ENCODE assay signal across 8 mouse cellular contexts in genomic region chr5:128953278-128954070, GRCm38 (mm10). TPM values are rescaled to one million over a fixed set of nuclear protein-coding genes. Genes with fewer than 3 reads are reported as not detected.
DNase-seq lines count a peak whose midpoint lies in the region; ATAC-seq lines count a peak whose summit lies in the region.

TSS of gene Rimbp2 (minus strand) at chr5:128953486.

- peak; percentile 84; the same call in 1 of the 2 replicates for ATAC-seq in kidney, embryonic 16.5 days (ENCODE audit: low FRiP score, low TSS enrichment)
- peak; percentile 40; the same call in 1 of the 2 replicates for ATAC-seq in embryonic facial prominence, embryonic 11.5 days (replicated peaks; ENCODE audit: insufficient number of reproducible peaks, low FRiP score, low TSS enrichment, low read depth)
- peak; percentile 84 for ATAC-seq in hindbrain, embryonic 16.5 days
- no peak for ATAC-seq in liver, embryonic 11.5 days (replicated peaks; ENCODE audit: low FRiP score)
- ATAC-seq in erythroid progenitor cell, adult 5-6 weeks (replicated peaks; ENCODE audit: low FRiP score, poor library complexity, severe bottlenecking) = no peak

- 0 out of 2 replicates have a peak within 1 kb of the TSS, but pooled peaks have one; percentile 8 for H3K9ac ChIP-seq in kidney, embryonic 16.5 days (replicated peaks; ENCODE audit: low read length)
- peak within 1 kb of the TSS; percentile 60 for H3K9ac ChIP-seq in embryonic facial prominence, embryonic 11.5 days (replicated peaks; ENCODE audit: low read length)
- peak within 1 kb of the TSS; percentile 75 for H3K9ac ChIP-seq in hindbrain, embryonic 16.5 days (ENCODE audit: low read depth, low read length)
- H3K9ac ChIP-seq in liver, embryonic 11.5 days (ENCODE audit: low read depth, low read length) = no peak within 1 kb of the TSS

- H3K27ac ChIP-seq in kidney, embryonic 16.5 days (ENCODE audit: low read length) = no peak within 1 kb of the TSS
- H3K27ac ChIP-seq in embryonic facial prominence, embryonic 11.5 days (replicated peaks; ENCODE audit: low read depth, low read length) = no peak within 1 kb of the TSS
- peak within 1 kb of the TSS; percentile 83 for H3K27ac ChIP-seq in hindbrain, embryonic 16.5 days (ENCODE audit: low read depth, low read length)
- H3K27ac ChIP-seq in liver, embryonic 11.5 days (ENCODE audit: low read depth, low read length) = no peak within 1 kb of the TSS

- DNase-seq in kidney, postnatal 14 days = no peak
- peak; percentile 79 for DNase-seq in embryonic facial prominence, embryonic 11.5 days (ENCODE audit: low spot score)
- peak; percentile 40 for DNase-seq in liver, embryonic 11.5 days (ENCODE audit: low spot score)
- DNase-seq in right cerebral cortex, postnatal 36 days (ENCODE audit: low spot score in 2 of 2) = peak; percentile 57 to 77
- DNase-seq in urinary bladder, postnatal 4 days (ENCODE audit: low spot score in 2 of 2) = no peak

- peak within 1 kb of the TSS; percentile 66 for H3K4me2 ChIP-seq in kidney, embryonic 16.5 days (replicated peaks; ENCODE audit: low read depth, low read length)
- H3K4me2 ChIP-seq in embryonic facial prominence, embryonic 11.5 days (ENCODE audit: low read depth, low read length) = peak within 1 kb of the TSS; percentile 86
- peak within 1 kb of the TSS; percentile 67 for H3K4me2 ChIP-seq in hindbrain, embryonic 16.5 days (ENCODE audit: low read length)
- peak within 1 kb of the TSS; percentile 66 for H3K4me2 ChIP-seq in liver, embryonic 11.5 days

- H3K27me3 ChIP-seq in kidney, embryonic 16.5 days (ENCODE audit: insufficient read depth, low read length) = peaks cover 15% of the 10 kb centered on the region
- H3K27me3 ChIP-seq in embryonic facial prominence, embryonic 11.5 days (ENCODE audit: control insufficient read depth, insufficient read depth, low read length) = peaks cover 3% of the 10 kb centered on the region; the same call in 1 of the 2 replicates
- no peaks in the 10 kb centered on the region for H3K27me3 ChIP-seq in hindbrain, embryonic 16.5 days (replicated peaks; ENCODE audit: control insufficient read depth, insufficient read depth, low read length)
- peaks cover 15% of the 10 kb centered on the region for H3K27me3 ChIP-seq in liver, embryonic 11.5 days (replicated peaks; ENCODE audit: control insufficient read depth, insufficient read depth, low read length)

- H3K4me1 ChIP-seq in kidney, embryonic 16.5 days (ENCODE audit: insufficient read depth, low read length) = peaks cover 7% of the 10 kb centered on the region; the same call in 1 of the 2 replicates
- H3K4me1 ChIP-seq in embryonic facial prominence, embryonic 11.5 days (ENCODE audit: control insufficient read depth, insufficient read depth, low read length) = no peaks in the 10 kb centered on the region
- peaks cover 11% of the 10 kb centered on the region for H3K4me1 ChIP-seq in hindbrain, embryonic 16.5 days (ENCODE audit: control insufficient read depth, insufficient read depth, low read depth, low read length)
- H3K4me1 ChIP-seq in liver, embryonic 11.5 days (replicated peaks; ENCODE audit: control insufficient read depth, insufficient read depth, low read length) = no peaks in the 10 kb centered on the region

- WGBS in kidney, embryonic 16.5 days = 11% methylated on average over 17 of the region's 17 CpGs
- 7% methylated on average over 17 of the region's 17 CpGs for WGBS in embryonic facial prominence, embryonic 11.5 days
- 6% methylated on average over 17 of the region's 17 CpGs for WGBS in hindbrain, embryonic 16.5 days
- 12% methylated on average over 17 of the region's 17 CpGs for WGBS in liver, embryonic 11.5 days

- H3K4me3 ChIP-seq in kidney, embryonic 16.5 days (ENCODE audit: low read length) = peak within 1 kb of the TSS; percentile 40
- peak within 1 kb of the TSS; percentile 45 for H3K4me3 ChIP-seq in embryonic facial prominence, embryonic 11.5 days (ENCODE audit: low read depth, low read length)
- H3K4me3 ChIP-seq in hindbrain, embryonic 16.5 days (ENCODE audit: low read length) = peak within 1 kb of the TSS; percentile 56
- peak within 1 kb of the TSS; percentile 33 for H3K4me3 ChIP-seq in liver, embryonic 11.5 days (ENCODE audit: low read depth, low read length)

- peaks cover 3% of the 10 kb centered on the region; the same call in 1 of the 2 replicates for H3K9me3 ChIP-seq in kidney, embryonic 16.5 days (ENCODE audit: low read length)
- H3K9me3 ChIP-seq in embryonic facial prominence, embryonic 11.5 days (replicated peaks; ENCODE audit: control insufficient read depth, low read length) = no peaks in the 10 kb centered on the region
- H3K9me3 ChIP-seq in hindbrain, embryonic 16.5 days (ENCODE audit: control insufficient read depth, low read length) = no peaks in the 10 kb centered on the region
- H3K9me3 ChIP-seq in liver, embryonic 11.5 days (ENCODE audit: control insufficient read depth, low read length) = no peaks in the 10 kb centered on the region

- H3K36me3 ChIP-seq in kidney, embryonic 16.5 days (ENCODE audit: insufficient read depth, low read length) = no peaks in the 10 kb centered on the region
- H3K36me3 ChIP-seq in embryonic facial prominence, embryonic 11.5 days (replicated peaks; ENCODE audit: control insufficient read depth, insufficient read depth, low read depth, low read length) = no peaks in the 10 kb centered on the region
- no peaks in the 10 kb centered on the region for H3K36me3 ChIP-seq in hindbrain, embryonic 16.5 days (ENCODE audit: control insufficient read depth, insufficient read depth, low read length)
- H3K36me3 ChIP-seq in liver, embryonic 11.5 days (ENCODE audit: control insufficient read depth, insufficient read depth, low read length) = no peaks in the 10 kb centered on the region

RNA-seq across cellular contexts. Expression of gene Rimbp2, which starts in this region (rescaled TPM):
- polyA plus RNA-seq in kidney, embryonic 16.5 days (2015; fragmentation: Nextera tagmentation; extraction: Ambion mirVana) = 0.04 and 0.53 TPM in 2 replicates
- polyA plus RNA-seq in embryonic facial prominence, embryonic 11.5 days (2014; fragmentation: Nextera tagmentation; extraction: Ambion mirVana) = 0.69 and 1.4 TPM in 2 replicates
- polyA plus RNA-seq in hindbrain, embryonic 16.5 days (2015; fragmentation: Nextera tagmentation; extraction: Ambion mirVana) = 4.7 and 6.4 TPM in 2 replicates
- 0.12 and 0.37 TPM in 2 replicates for polyA plus RNA-seq in liver, embryonic 11.5 days (2014; fragmentation: Nextera tagmentation; extraction: Ambion mirVana)
- total RNA-seq in erythroid progenitor cell, adult 5-6 weeks (2015; ENCODE audit: low replicate concordance) = 1.3 TPM in 1 of 2 replicates, not detected in the other
- not detected in 2 replicates for total RNA-seq in erythroid progenitor cell, adult 5-6 weeks (2017; ENCODE audit: low replicate concordance)

Comparison
In these comparisons a context has a peak if more than half of its experiments do, and no peak if none do; other contexts are left out.
1. Peak in ATAC-seq, H3K4me3 ChIP-seq, H3K9ac ChIP-seq and H3K4me2 ChIP-seq in kidney, embryonic 16.5 days; RNA of the gene not detected or under 1 TPM.
2. Peak in DNase-seq, H3K4me3 ChIP-seq and H3K4me2 ChIP-seq in liver, embryonic 11.5 days; RNA of the gene not detected or under 1 TPM.
3. ATAC-seq: peak in embryonic facial prominence, embryonic 11.5 days (single experiment) and hindbrain, embryonic 16.5 days (single experiment); none in liver, embryonic 11.5 days (single experiment) and erythroid progenitor cell, adult 5-6 weeks (single experiment).
4. DNase-seq: peak in embryonic facial prominence, embryonic 11.5 days (single experiment) and right cerebral cortex, postnatal 36 days (2 of 2); none in kidney, postnatal 14 days (single experiment) and urinary bladder, postnatal 4 days (0 of 2).
5. Peak in every context shown above with its lines, with median percentiles within 50 percentile points of each other: H3K4me2 ChIP-seq and H3K4me3 ChIP-seq.